Mouse (Mus musculus) erythroblast, embryonic 14.5 days (primary cell): Measurements from ENCODE around the gene Grin2d.

ENCODE experiments used
- GATA1 ChIP-seq: IDR thresholded peaks from 2 replicates; pipeline ENCODE4 v1.6.1; 2012; ENCODE audit warnings: low read length, inconsistent platforms, mixed read lengths
- TAL1 ChIP-seq: IDR thresholded peaks from 3 replicates; pipeline ENCODE4 v1.6.1; 2012; ENCODE audit warnings: low read length, inconsistent platforms, mixed read lengths

DNA sequence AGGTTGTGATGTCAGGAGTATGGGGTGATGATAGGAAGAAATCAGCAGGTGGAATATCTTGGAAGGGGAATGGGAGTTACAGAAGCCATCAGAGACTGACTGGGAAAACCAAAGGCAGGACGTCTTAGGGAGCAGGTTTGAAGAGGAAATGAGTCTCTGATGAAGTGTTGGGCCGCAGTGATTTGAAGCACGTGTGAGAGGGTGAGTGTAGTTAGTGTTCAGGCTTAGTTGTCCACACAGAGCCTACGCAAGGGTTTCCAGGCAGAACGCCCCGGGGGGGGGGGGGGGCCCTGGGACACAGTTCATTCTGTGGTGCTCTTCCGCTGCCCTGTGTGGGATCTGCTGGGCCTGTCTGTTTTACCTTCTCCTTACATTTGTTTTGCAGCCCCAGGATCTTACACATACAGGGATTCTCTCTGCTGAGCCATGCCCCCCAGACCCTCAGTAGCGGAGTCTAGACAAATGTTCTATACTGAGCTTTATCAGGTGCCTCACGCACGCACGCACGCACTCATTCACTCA lies 24.4 kb upstream of the Grin2d start:
- TF ChIP-seq TAL1, result no peak
- TF ChIP-seq GATA1, result no peak
